Mouse (Mus musculus) lung, postnatal 0 days (tissue): Measurements from ENCODE around the gene Slc29a2.

Source experiments
- CTCF ChIP-seq: IDR thresholded peaks from 2 replicates; pipeline ENCODE4 v1.5.1; 2016; ENCODE audit warnings: antibody characterized with exemption, mild to moderate bottlenecking
- EP300 ChIP-seq: IDR thresholded peaks from 2 replicates; pipeline ENCODE4 v1.6.1; 2016; ENCODE audit warnings: antibody characterized with exemption, mild to moderate bottlenecking, control low read depth

DNA sequence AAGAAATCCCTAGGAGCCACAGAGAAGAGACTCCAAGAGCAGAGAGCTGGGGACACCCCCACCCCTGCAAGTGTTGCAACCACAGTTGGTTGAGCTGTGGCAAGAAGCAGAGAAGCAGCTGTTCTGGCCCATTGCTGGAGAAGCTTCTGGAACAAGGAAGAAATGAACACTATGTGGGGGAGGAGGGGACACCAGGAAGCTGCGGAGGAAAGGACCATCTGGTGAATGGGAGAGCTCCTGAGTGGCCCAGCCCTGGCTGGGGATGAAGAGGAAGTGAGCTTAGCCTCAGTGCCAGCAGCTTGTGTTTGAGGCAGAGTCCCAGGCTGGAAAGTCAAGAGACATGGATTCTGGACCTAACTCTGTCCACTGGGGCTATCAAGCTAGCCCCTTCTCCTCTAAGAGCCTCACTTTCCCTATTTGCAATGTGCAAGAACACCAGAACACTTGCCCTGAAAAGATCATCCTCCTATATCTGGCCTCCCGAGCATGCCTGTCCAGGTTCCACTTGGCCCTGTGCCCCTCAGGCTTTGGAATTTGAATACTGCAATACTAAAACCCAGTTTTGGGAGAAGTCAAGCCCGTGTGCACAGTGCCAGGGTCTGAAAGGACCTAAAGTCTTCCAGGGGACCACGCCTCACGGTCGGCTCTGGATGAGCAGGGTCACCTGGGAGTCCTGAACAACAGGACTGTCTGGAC lies 24.1 kb upstream of the Slc29a2 start:
- TF ChIP-seq CTCF (no peak), EP300 (no peak)
